Mouse (Mus musculus) hindbrain, embryonic 12.5 days (tissue): ENCODE results near the gene Msn. TPM values are rescaled to one million over a fixed set of nuclear protein-coding genes. Genes with fewer than 3 reads are reported as not detected.

ENCODE experiments used
- ATAC-seq: fragments of 200-750 bp; cut with Nextera tagmentation; 2 replicates; pipeline ENCODE4 v1.8.0; 2017; ENCODE audit warnings: moderate TSS enrichment; ENCODE audit not compliant: low FRiP score
- H3K27ac ChIP-seq: fragments of 300-500 bp; sonication (generic); 2 replicates; pipeline ENCODE4 v1.5.1; 2016; ENCODE audit warnings: mild to moderate bottlenecking
- H3K27me3 ChIP-seq: fragments of 300-500 bp; sonication (generic); 2 replicates; pipeline ENCODE4 v1.6.1; 2016; ENCODE audit warnings: mild to moderate bottlenecking
- H3K36me3 ChIP-seq: fragments of 300-500 bp; sonication (generic); 2 replicates; pipeline ENCODE4 v1.6.1; 2016; ENCODE audit warnings: mild to moderate bottlenecking
- H3K4me1 ChIP-seq: fragments of 300-500 bp; sonication (generic); 2 replicates; pipeline ENCODE4 v1.6.1; 2016
- H3K4me2 ChIP-seq: fragments of 300-500 bp; sonication (generic); replicated peaks from 2 replicates; pipeline ENCODE4 v1.6.1; 2016; ENCODE audit warnings: mild to moderate bottlenecking
- H3K4me3 ChIP-seq: fragments of 300-500 bp; sonication (generic); 2 replicates; pipeline ENCODE4 v1.5.1; 2016; ENCODE audit warnings: mild to moderate bottlenecking
- H3K9ac ChIP-seq: fragments of 300-500 bp; sonication (generic); 2 replicates; pipeline ENCODE4 v1.6.1; 2016; ENCODE audit warnings: mild to moderate bottlenecking, moderate library complexity
- H3K9me3 ChIP-seq: fragments of 300-500 bp; sonication (generic); replicated peaks from 2 replicates; pipeline ENCODE4 v1.6.1; 2016; ENCODE audit warnings: mild to moderate bottlenecking
- whole genome bisulfite sequencing: fragments of 180-500 bp; shearing (Covaris S2); methylation state at CpG from one replicate; pipeline ENCODE4 v1.1.7; 2016; 5-methylcytosine and 5-hydroxymethylcytosine counted together
- polyA plus RNA-seq: library from polyadenylated mRNA; unstranded; fragments of >200 nt; fragmentation: Nextera tagmentation; extraction: Ambion mirVana; gene quantifications from 2 replicates; pipeline ENCODE4 v1.2.1, GENCODE M21; 2016

Gene Msn
- polyA plus RNA-seq, 1 experiment from 2014 or later: 81.5 TPM

DNA sequence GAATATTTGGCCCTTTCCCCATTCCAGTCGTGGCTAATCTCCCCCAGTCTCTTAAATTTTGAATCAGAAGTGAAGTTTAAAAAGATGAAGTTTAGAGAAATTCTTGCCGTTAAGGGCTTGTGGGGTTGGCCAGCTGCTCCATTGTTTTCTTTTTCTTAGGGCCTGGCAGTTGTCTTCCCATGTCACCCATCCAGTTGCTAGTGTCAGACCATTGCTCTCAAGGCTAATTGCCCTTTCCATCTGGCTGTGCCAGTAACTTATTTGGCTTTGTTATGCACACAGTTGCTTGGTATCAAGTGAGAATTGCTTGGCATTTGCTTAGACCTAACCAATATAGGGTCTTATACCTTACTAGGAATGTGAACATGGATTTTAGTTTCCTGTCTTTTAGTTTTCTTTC is 24.2 kb downstream of the Msn start:
- Histone ChIP-seq H3K4me1 (no peaks in the 10 kb centered on the region), H3K9ac (no peak overlapping the region), H3K27me3 (no peaks in the 10 kb centered on the region), H3K4me3 (no peak overlapping the region), H3K4me2 (no peak overlapping the region), H3K36me3 (no peaks in the 10 kb centered on the region), H3K9me3 (no peaks in the 10 kb centered on the region), H3K27ac (no peak overlapping the region)
- WGBS: 67% methylated on average over 2 of the region's 2 CpGs
- ATAC-seq: no peak

DNA sequence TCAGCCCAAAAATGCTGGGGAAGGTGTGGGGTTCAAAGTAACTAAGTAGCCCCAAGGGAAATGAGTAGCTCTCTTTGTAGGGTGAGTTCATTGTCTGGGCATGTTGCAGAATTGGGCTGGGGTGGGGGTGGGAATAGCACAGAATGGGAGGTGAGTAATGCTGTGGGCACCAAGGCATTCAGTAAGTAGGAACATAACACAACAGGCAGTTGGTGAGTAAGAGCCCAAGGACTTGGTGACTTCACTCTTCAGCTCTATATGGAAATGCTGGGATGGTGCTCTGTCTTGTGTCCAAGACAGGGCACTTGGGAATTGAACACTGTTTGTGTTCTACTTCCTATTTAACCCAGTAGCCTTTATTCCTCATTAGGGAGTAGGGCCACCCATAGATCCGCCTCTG is 26.1 kb downstream of the Msn start:
- Histone ChIP-seq H3K4me2 (no peak overlapping the region), H3K9me3 (no peaks in the 10 kb centered on the region), H3K27ac (no peak overlapping the region), H3K36me3 (no peaks in the 10 kb centered on the region), H3K4me1 (no peaks in the 10 kb centered on the region), H3K4me3 (no peak overlapping the region), H3K27me3 (no peaks in the 10 kb centered on the region), H3K9ac (no peak overlapping the region)
- no peak for ATAC-seq
- 85% methylated on average over 1 of the region's 1 CpGs for WGBS

DNA sequence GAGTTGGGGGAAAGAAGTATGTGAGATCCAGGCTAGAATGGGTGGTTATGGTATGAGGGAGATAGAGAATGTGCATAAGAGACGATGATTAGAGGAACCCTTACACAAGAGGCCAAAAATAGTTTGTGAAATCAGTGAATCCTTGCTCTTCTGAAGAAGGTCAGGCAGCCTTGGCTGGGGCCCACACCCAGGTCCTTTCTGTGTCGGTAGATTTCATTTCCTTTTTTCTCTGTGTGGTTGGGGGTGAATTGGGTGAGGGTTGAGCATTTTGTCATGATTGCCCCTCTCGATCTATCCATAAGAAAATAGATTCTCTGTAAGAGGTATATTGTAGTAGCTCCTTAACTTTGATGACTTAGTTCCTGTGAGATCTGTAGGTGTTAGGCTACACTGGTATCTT is 31.0 kb downstream of the Msn start:
- no peak overlapping the region for H3K4me3 ChIP-seq
- 78% methylated on average over 3 of the region's 3 CpGs for WGBS
- H3K36me3 ChIP-seq: no peaks in the 10 kb centered on the region
- no peaks in the 10 kb centered on the region for H3K27me3 ChIP-seq
- no peak for ATAC-seq
- no peak overlapping the region for H3K9ac ChIP-seq
- no peaks in the 10 kb centered on the region for H3K4me1 ChIP-seq
- no peaks in the 10 kb centered on the region for H3K9me3 ChIP-seq
- no peak overlapping the region for H3K27ac ChIP-seq
- H3K4me2 ChIP-seq: no peak overlapping the region

DNA sequence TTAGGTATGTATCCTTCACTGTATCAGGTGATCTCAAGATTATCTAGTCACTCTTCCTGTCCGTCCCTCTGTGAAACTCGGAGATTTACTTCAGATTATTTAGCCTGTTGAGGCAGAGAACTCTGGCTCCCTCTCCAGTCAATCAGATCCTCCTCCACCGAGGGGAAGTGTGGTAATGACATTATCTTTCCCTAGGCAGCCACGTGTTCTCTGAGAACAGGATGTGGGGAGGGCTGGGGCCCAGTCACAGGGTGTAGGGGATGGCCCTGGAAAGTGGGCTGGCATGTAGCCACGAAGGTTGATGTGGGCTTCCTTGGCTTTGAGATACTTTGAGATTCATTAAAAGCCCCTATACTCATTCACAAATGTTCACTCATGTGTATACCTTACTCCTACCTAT is 34.3 kb downstream of the Msn start:
- Histone ChIP-seq H3K27me3 (no peaks in the 10 kb centered on the region), H3K4me2 (no peak overlapping the region), H3K9ac (no peak overlapping the region), H3K36me3 (no peaks in the 10 kb centered on the region), H3K4me1 (no peaks in the 10 kb centered on the region), H3K9me3 (no peaks in the 10 kb centered on the region), H3K27ac (no peak overlapping the region), H3K4me3 (no peak overlapping the region)
- no peak for ATAC-seq
- WGBS: 64% methylated on average over 5 of the region's 5 CpGs

DNA sequence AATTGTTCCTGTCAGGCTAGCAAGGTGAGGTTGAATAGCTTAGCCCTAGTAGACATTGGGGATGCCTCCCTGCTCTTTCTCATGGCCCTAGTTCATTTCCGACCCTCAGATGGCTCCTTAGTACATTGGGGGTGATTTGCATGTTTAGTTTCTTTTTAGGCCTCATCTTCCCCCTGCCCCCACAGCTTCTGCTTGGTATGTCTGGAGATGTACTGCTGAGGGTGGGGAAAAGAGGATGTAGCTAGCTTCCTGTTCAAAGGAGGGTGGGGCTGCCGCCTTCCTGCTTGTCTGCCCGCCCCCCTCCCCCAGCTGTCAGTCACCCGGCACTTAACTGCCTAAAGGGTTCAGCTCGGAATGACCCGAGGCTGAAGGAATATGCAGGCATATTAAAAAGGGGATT is 34.8 kb downstream of the Msn start:
- Histone ChIP-seq H3K27me3 (no peaks in the 10 kb centered on the region), H3K36me3 (no peaks in the 10 kb centered on the region), H3K9me3 (no peaks in the 10 kb centered on the region), H3K27ac (no peak overlapping the region), H3K4me1 (no peaks in the 10 kb centered on the region), H3K9ac (no peak overlapping the region), H3K4me3 (no peak overlapping the region), H3K4me2 (no peak overlapping the region)
- WGBS: 53% methylated on average over 5 of the region's 6 CpGs
- no peak for ATAC-seq

DNA sequence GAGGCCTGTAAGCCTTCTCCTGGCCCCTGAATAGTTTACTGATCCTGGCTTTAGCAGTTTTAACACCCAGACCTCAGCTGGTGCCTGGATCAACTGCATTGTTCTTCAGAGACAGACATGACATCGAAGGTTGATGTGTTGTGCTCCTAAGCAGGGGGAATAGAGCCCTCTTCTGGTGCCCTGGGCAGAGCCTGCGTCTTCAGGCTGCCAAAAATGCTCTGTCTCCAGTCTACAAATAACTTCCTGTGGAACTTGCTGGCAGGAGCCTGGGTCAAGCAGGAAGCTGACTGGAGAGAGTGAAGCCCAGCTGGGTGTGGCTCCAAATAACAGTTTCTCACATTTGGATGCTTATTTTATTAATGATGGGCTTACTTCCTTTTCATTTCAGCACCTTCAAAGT is 37.4 kb downstream of the Msn start:
- Histone ChIP-seq H3K4me3 (no peak overlapping the region), H3K4me1 (no peaks in the 10 kb centered on the region), H3K9ac (no peak overlapping the region), H3K9me3 (no peaks in the 10 kb centered on the region), H3K27ac (no peak overlapping the region), H3K36me3 (no peaks in the 10 kb centered on the region), H3K4me2 (no peak overlapping the region), H3K27me3 (no peaks in the 10 kb centered on the region)
- 41% methylated on average over 2 of the region's 2 CpGs for WGBS
- no peak for ATAC-seq

- Histone ChIP-seq H3K4me3 (no peak overlapping the region), H3K9ac (no peak overlapping the region), H3K36me3 (no peaks in the 10 kb centered on the region), H3K9me3 (no peaks in the 10 kb centered on the region), H3K4me2 (no peak overlapping the region), H3K4me1 (no peaks in the 10 kb centered on the region), H3K27me3 (no peaks in the 10 kb centered on the region), H3K27ac (no peak overlapping the region)
- ATAC-seq: no peak
- WGBS: 79% methylated on average over 5 of the region's 5 CpGs
Measured at GRCm38 (mm10) chrX:96134243-96134661, 38.4 kb downstream of the Msn start.

- Histone ChIP-seq H3K9ac (no peak overlapping the region), H3K4me2 (no peak overlapping the region), H3K36me3 (no peaks in the 10 kb centered on the region), H3K9me3 (no peaks in the 10 kb centered on the region), H3K27ac (no peak overlapping the region), H3K4me3 (no peak overlapping the region), H3K4me1 (no peaks in the 10 kb centered on the region), H3K27me3 (no peaks in the 10 kb centered on the region)
- WGBS: 80% methylated on average over 6 of the region's 6 CpGs
- ATAC-seq: no peak
Measured at GRCm38 (mm10) chrX:96134840-96135580, 39.2 kb downstream of the Msn start.

DNA sequence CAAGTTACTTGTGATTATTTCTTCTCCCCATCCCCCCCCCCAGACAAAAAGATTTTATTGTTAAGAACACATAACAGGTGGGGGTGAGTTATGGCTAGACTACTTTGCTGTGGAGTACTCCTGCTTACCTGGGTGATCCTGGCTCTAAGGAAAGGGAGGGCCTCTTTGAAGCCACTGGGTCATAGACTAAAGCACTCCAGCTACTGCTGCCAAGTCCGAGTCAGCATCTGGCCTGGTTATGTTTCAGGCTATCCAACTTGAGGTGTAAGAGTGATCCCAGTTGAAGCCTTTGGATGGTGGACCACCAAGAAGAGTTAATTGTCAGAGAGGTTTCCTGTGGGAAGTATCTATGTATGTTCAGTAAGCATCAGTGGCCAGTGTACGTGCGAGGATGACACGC is 39.7 kb downstream of the Msn start:
- Histone ChIP-seq H3K4me1 (no peaks in the 10 kb centered on the region), H3K4me3 (no peak overlapping the region), H3K27ac (no peak overlapping the region), H3K27me3 (no peaks in the 10 kb centered on the region), H3K36me3 (no peaks in the 10 kb centered on the region), H3K4me2 (no peak overlapping the region), H3K9me3 (no peaks in the 10 kb centered on the region), H3K9ac (no peak overlapping the region)
- ATAC-seq: no peak
- 93% methylated on average over 4 of the region's 4 CpGs for WGBS

GRCm38 (mm10) chrX:96139262-96139661 is 43.4 kb downstream of the Msn start:
- 90% methylated on average over 2 of the region's 2 CpGs for WGBS
- Histone ChIP-seq H3K27me3 (no peaks in the 10 kb centered on the region), H3K4me2 (no peak overlapping the region), H3K9me3 (no peaks in the 10 kb centered on the region), H3K36me3 (no peaks in the 10 kb centered on the region), H3K9ac (no peak overlapping the region), H3K4me3 (no peak overlapping the region), H3K4me1 (no peaks in the 10 kb centered on the region), H3K27ac (no peak overlapping the region)
- ATAC-seq: no peak

DNA sequence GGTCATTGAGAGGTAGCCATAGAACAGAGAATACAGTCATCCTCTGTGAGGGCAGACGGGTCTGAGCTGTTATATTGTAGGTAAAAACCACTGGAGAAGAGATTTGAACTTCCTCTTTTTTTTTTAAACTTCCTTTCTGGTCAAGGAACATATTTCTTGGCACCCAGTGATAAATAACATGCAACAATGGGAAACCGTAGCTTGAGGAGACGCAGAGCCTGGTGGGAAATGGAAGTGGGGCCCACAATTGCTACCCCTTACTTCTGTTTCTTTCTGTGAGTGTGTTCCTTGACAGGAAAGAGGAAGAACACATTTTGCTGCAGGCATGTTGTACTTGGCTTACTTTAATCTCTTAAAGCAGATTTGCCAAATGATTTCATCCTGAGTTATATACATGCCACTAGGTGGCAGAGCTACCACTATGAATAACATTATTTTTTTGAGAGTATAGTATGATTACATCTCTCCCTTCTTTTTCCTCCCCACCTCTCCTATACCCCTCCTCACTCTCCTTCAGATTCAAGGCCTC is 49.2 kb downstream of the Msn start:
- 85% methylated on average over 3 of the region's 3 CpGs for WGBS
- no peak overlapping the region for H3K9ac ChIP-seq

GRCm38 (mm10) chrX:96148217-96148616 is 52.4 kb downstream of the Msn start:
- Histone ChIP-seq H3K4me1 (no peaks in the 10 kb centered on the region), H3K9ac (no peak overlapping the region), H3K27me3 (no peaks in the 10 kb centered on the region), H3K9me3 (no peaks in the 10 kb centered on the region), H3K27ac (no peak overlapping the region), H3K4me2 (no peak overlapping the region), H3K36me3 (no peaks in the 10 kb centered on the region), H3K4me3 (no peak overlapping the region)
- ATAC-seq: no peak
- WGBS: 81% methylated on average over 2 of the region's 2 CpGs

More for the DNA sequence above, 49.2 kb downstream of the Msn start:
- H3K36me3 ChIP-seq: no peaks in the 10 kb centered on the region
- no peak overlapping the region for H3K4me2 ChIP-seq
- H3K4me1 ChIP-seq: no peaks in the 10 kb centered on the region
- no peak overlapping the region for H3K27ac ChIP-seq
- ATAC-seq: no peak
- no peaks in the 10 kb centered on the region for H3K9me3 ChIP-seq
- H3K27me3 ChIP-seq: no peaks in the 10 kb centered on the region
- H3K4me3 ChIP-seq: no peak overlapping the region

- 82% methylated on average over 3 of the region's 3 CpGs for WGBS
- H3K27me3 ChIP-seq: no peaks in the 10 kb centered on the region
- no peak overlapping the region for H3K27ac ChIP-seq
- H3K36me3 ChIP-seq: no peaks in the 10 kb centered on the region
- no peaks in the 10 kb centered on the region for H3K4me1 ChIP-seq
- no peaks in the 10 kb centered on the region for H3K9me3 ChIP-seq
- no peak overlapping the region for H3K9ac ChIP-seq
- no peak overlapping the region for H3K4me3 ChIP-seq
- ATAC-seq: no peak
- H3K4me2 ChIP-seq: no peak overlapping the region
Measured at GRCm38 (mm10) chrX:96153362-96153761, 57.5 kb downstream of the Msn start.
